Mouse (Mus musculus): ENCODE data around the gene Hyou1. TPM values are rescaled to one million over a fixed set of nuclear protein-coding genes. Genes with fewer than 3 reads are reported as not detected.
"Not testable (repeated sequence)": the region's sequence is repeated elsewhere in the genome, so short reads cannot be mapped to it uniquely, and the experiment has no call there.

Gene Hyou1
- polyA plus RNA-seq (2016; fragmentation: Nextera tagmentation; extraction: Ambion mirVana): 34.0 and 36.4 TPM in 2 replicates

- WGBS: under 1% methylated on average over 83 of the region's 83 CpGs
- Histone ChIP-seq H3K4me1 (replicated peaks) (peaks cover 16% of the 10 kb centered on the region), H3K9me3 (no peaks in the 10 kb centered on the region), H3K36me3 (peaks cover 38% of the 10 kb centered on the region), H3K4me3 (replicated peaks) (peak within 1 kb of the TSS; percentile 87), H3K27ac (peak within 1 kb of the TSS; percentile 82), H3K27me3 (no peaks in the 10 kb centered on the region), H3K4me2 (peak within 1 kb of the TSS; percentile 92), H3K9ac (replicated peaks) (peak within 1 kb of the TSS; percentile 90)
- ATAC-seq (ENCODE audit: insufficient number of reproducible peaks, insufficient read depth, low FRiP score, low TSS enrichment, low read depth): peak; percentile 96
Measured at GRCm38 (mm10) chr9:44379054-44379834, at the start of gene Hyou1. TSS of gene Hyou1 (plus strand) at chr9:44379490.

GRCm38 (mm10) chr9:44330736-44331135, 48.6 kb upstream of the Hyou1 start:
- H3K9me3 ChIP-seq: no peaks in the 10 kb centered on the region
- H3K4me3 ChIP-seq (replicated peaks): no peak overlapping the region
- WGBS: 93% methylated on average over 6 of the region's 6 CpGs
- ATAC-seq (ENCODE audit: insufficient number of reproducible peaks, insufficient read depth, low FRiP score, low TSS enrichment, low read depth): no peak
- no peak overlapping the region for H3K9ac ChIP-seq (replicated peaks)
- no peak overlapping the region for H3K27ac ChIP-seq
- H3K36me3 ChIP-seq: peaks cover 57% of the 10 kb centered on the region
- peaks cover 11% of the 10 kb centered on the region for H3K4me1 ChIP-seq (replicated peaks)
- no peak overlapping the region for H3K4me2 ChIP-seq
- no peaks in the 10 kb centered on the region for H3K27me3 ChIP-seq

GRCm38 (mm10) chr9:44332918-44333638, 46.2 kb upstream of the Hyou1 start:
- no peak overlapping the region for H3K4me2 ChIP-seq
- H3K4me3 ChIP-seq (replicated peaks): no peak overlapping the region; the same call in 1 of the 2 replicates
- no peak for ATAC-seq (ENCODE audit: insufficient number of reproducible peaks, insufficient read depth, low FRiP score, low TSS enrichment, low read depth)
- no peak overlapping the region for H3K27ac ChIP-seq
- no peak overlapping the region for H3K9ac ChIP-seq (replicated peaks)
- H3K27me3 ChIP-seq: no peaks in the 10 kb centered on the region
- H3K4me1 ChIP-seq (replicated peaks): peaks cover 17% of the 10 kb centered on the region
- WGBS: 95% methylated on average over 13 of the region's 13 CpGs
- no peaks in the 10 kb centered on the region for H3K9me3 ChIP-seq
- H3K36me3 ChIP-seq: peaks cover 73% of the 10 kb centered on the region

GRCm38 (mm10) chr9:44334396-44335330, 44.6 kb upstream of the Hyou1 start, which contains the start of gene H2afx:
TSS of gene H2afx (plus strand) at chr9:44334694.
- H3K9ac ChIP-seq (replicated peaks): peak within 1 kb of the TSS; percentile 94
- H3K9me3 ChIP-seq: no peaks in the 10 kb centered on the region
- WGBS: under 1% methylated on average over 91 of the region's 91 CpGs
- peaks cover 74% of the 10 kb centered on the region for H3K36me3 ChIP-seq
- ATAC-seq (ENCODE audit: insufficient number of reproducible peaks, insufficient read depth, low FRiP score, low TSS enrichment, low read depth): peak; percentile 95
- no peaks in the 10 kb centered on the region for H3K27me3 ChIP-seq
- peak within 1 kb of the TSS; percentile 98 for H3K27ac ChIP-seq
- peak within 1 kb of the TSS; percentile 75 for H3K4me2 ChIP-seq
- H3K4me3 ChIP-seq (replicated peaks): peak within 1 kb of the TSS; percentile 80
- H3K4me1 ChIP-seq (replicated peaks): peaks cover 17% of the 10 kb centered on the region

GRCm38 (mm10) chr9:44335331-44336092, 43.8 kb upstream of the Hyou1 start:
- ATAC-seq (ENCODE audit: insufficient number of reproducible peaks, insufficient read depth, low FRiP score, low TSS enrichment, low read depth): no peak
- under 1% methylated on average over 50 of the region's 50 CpGs for WGBS

GRCm38 (mm10) chr9:44336093-44336406, 43.2 kb upstream of the Hyou1 start:
- Histone ChIP-seq H3K36me3 (peaks cover 74% of the 10 kb centered on the region), H3K27ac (peak overlapping the region; percentile 98)
- no peak for ATAC-seq (ENCODE audit: insufficient number of reproducible peaks, insufficient read depth, low FRiP score, low TSS enrichment, low read depth)

More at GRCm38 (mm10) chr9:44335331-44336092, 43.8 kb upstream of the Hyou1 start:
- peaks cover 17% of the 10 kb centered on the region for H3K4me1 ChIP-seq (replicated peaks)
- no peaks in the 10 kb centered on the region for H3K9me3 ChIP-seq
- H3K9ac ChIP-seq (replicated peaks): peak overlapping the region; percentile 94
- no peaks in the 10 kb centered on the region for H3K27me3 ChIP-seq
- peak overlapping the region; percentile 98 for H3K27ac ChIP-seq
- H3K36me3 ChIP-seq: peaks cover 74% of the 10 kb centered on the region
- H3K4me3 ChIP-seq (replicated peaks): peak overlapping the region; percentile 80
- H3K4me2 ChIP-seq: peak overlapping the region; percentile 75

GRCm38 (mm10) chr9:44336513-44336912, 42.8 kb upstream of the Hyou1 start:
- Histone ChIP-seq H3K36me3 (peaks cover 74% of the 10 kb centered on the region), H3K4me1 (replicated peaks) (peaks cover 17% of the 10 kb centered on the region), H3K4me2 (peak overlapping the region; percentile 75), H3K27ac (0 out of 2 replicates have a peak overlapping the region, but pooled peaks have one; percentile 59), H3K9ac (replicated peaks) (peak overlapping the region; percentile 94), H3K4me3 (replicated peaks) (peak overlapping the region; percentile 80)
- WGBS: 44% methylated on average over 4 of the region's 4 CpGs
- H3K9me3 ChIP-seq; ATAC-seq (ENCODE audit: insufficient number of reproducible peaks, insufficient read depth, low FRiP score, low TSS enrichment, low read depth); H3K27me3 ChIP-seq: not testable (repeated sequence)

More at GRCm38 (mm10) chr9:44336093-44336406, 43.2 kb upstream of the Hyou1 start:
- Histone ChIP-seq H3K4me2 (peak overlapping the region; percentile 75), H3K4me3 (replicated peaks) (peak overlapping the region; percentile 80), H3K4me1 (replicated peaks) (peaks cover 17% of the 10 kb centered on the region), H3K9me3 (no peaks in the 10 kb centered on the region), H3K27me3 (no peaks in the 10 kb centered on the region), H3K9ac (replicated peaks) (peak overlapping the region; percentile 94)
- WGBS: under 1% methylated on average over 5 of the region's 5 CpGs

GRCm38 (mm10) chr9:44336964-44337363, 42.3 kb upstream of the Hyou1 start:
- Histone ChIP-seq H3K4me1 (replicated peaks) (peaks cover 17% of the 10 kb centered on the region), H3K36me3 (peaks cover 74% of the 10 kb centered on the region), H3K4me2 (peak overlapping the region; percentile 75), H3K27me3 (no peaks in the 10 kb centered on the region), H3K9ac (replicated peaks) (peak overlapping the region; percentile 94), H3K27ac (0 out of 2 replicates have a peak overlapping the region, but pooled peaks have one; percentile 73), H3K9me3 (no peaks in the 10 kb centered on the region), H3K4me3 (replicated peaks) (peak overlapping the region; percentile 80)
- 88% methylated on average over 3 of the region's 3 CpGs for WGBS
- ATAC-seq (ENCODE audit: insufficient number of reproducible peaks, insufficient read depth, low FRiP score, low TSS enrichment, low read depth): no peak

GRCm38 (mm10) chr9:44337436-44338169, 41.7 kb upstream of the Hyou1 start:
- peak overlapping the region; percentile 80; the same call in 1 of the 2 replicates for H3K4me3 ChIP-seq (replicated peaks)
- H3K36me3 ChIP-seq: peaks cover 72% of the 10 kb centered on the region
- 66% methylated on average over 9 of the region's 9 CpGs for WGBS
- no peaks in the 10 kb centered on the region for H3K9me3 ChIP-seq
- H3K9ac ChIP-seq (replicated peaks): no peak overlapping the region
- H3K27me3 ChIP-seq: no peaks in the 10 kb centered on the region
- peak overlapping the region; percentile 73; the same call in 1 of the 2 replicates for H3K27ac ChIP-seq
- ATAC-seq (ENCODE audit: insufficient number of reproducible peaks, insufficient read depth, low FRiP score, low TSS enrichment, low read depth): no peak
- peak overlapping the region; percentile 75 for H3K4me2 ChIP-seq
- peaks cover 20% of the 10 kb centered on the region for H3K4me1 ChIP-seq (replicated peaks)

Measured in limb, embryonic 12.5 days (tissue).